Mouse (Mus musculus): ENCODE measurements at regions not wholly inside any gene's neighbourhood (a gene's known extent, or its start where the extent isn't known, plus 50 kb on each side); places are given as distances from the start of the nearest gene placed in this dataset.

GRCm38 (mm10) chr4:62881824-62882223 is 83.5 kb upstream of the Zfp618 start:
- TF ChIP-seq CTCF (IDR thresholded peaks at IDR 0.05; ENCODE audit: extremely low read depth, insufficient read length, insufficient replicate concordance, low read depth, low read length) (no peak), POLR2A (IDR thresholded peaks at IDR 0.05; ENCODE audit: low read depth, low read length) (no peak)

All from small intestine, adult 2 months (tissue).